Mouse (Mus musculus) ES-E14 (cell line): ENCODE results near the gene Elane. TPM values are rescaled to one million over a fixed set of nuclear protein-coding genes. Genes with fewer than 3 reads are reported as not detected.
A peak's percentile ranks its signal among the peaks of the same experiment; 100 is the strongest.

ENCODE experiments used
- DNase-seq: peaks from one replicate; pipeline ENCODE4 v3.0.0-alpha.2; 2013; ENCODE audit warnings: low read depth, low spot score
- H3K27ac ChIP-seq: 2 replicates; pipeline ENCODE4 v1.5.1; 2012; ENCODE audit warnings: low read depth, mild to moderate bottlenecking, low read length, moderate library complexity, mixed read lengths; ENCODE audit not compliant: poor library complexity, insufficient read depth, severe bottlenecking
- H3K36me3 ChIP-seq: 2 replicates; pipeline ENCODE4 v1.6.1; 2012; ENCODE audit warnings: mild to moderate bottlenecking, low read length, moderate library complexity, mixed read lengths; ENCODE audit not compliant: control insufficient read depth, poor library complexity, insufficient read depth, severe bottlenecking
- H3K4me1 ChIP-seq, 2 experiments: fragments of 150-350 bp in 1 of 2; sonication (generic) in 1 of 2; 2 replicates each; pipeline ENCODE4 v1.6.1; 2012; ENCODE audit warnings: low read length in 2 of 2, mild to moderate bottlenecking in 1 of 2, mixed read lengths in 1 of 2; ENCODE audit not compliant: control insufficient read depth in 2 of 2, insufficient read depth in 2 of 2, poor library complexity in 1 of 2
- H3K4me3 ChIP-seq, 2 experiments: fragments of 150-350 bp in 1 of 2; sonication (generic) in 1 of 2; 2 replicates each; pipeline ENCODE4 v1.5.1; 2012; ENCODE audit warnings: low read length in 2 of 2, low read depth in 1 of 2, mild to moderate bottlenecking in 1 of 2, mixed read lengths in 1 of 2; ENCODE audit not compliant: insufficient read depth in 1 of 2, poor library complexity in 1 of 2, severe bottlenecking in 1 of 2
- H3K9ac ChIP-seq: 2 replicates; pipeline ENCODE4 v1.6.1; 2012; ENCODE audit warnings: low read depth, mild to moderate bottlenecking, low read length, mixed read lengths; ENCODE audit not compliant: poor library complexity, insufficient read depth, severe bottlenecking
- H3K9me3 ChIP-seq: fragments of 150-350 bp; sonication (generic); 2 replicates; pipeline ENCODE4 v1.6.1; 2012; ENCODE audit warnings: low read depth, mild to moderate bottlenecking, low read length; ENCODE audit not compliant: control insufficient read depth, insufficient read depth
- CHD2 ChIP-seq: IDR thresholded peaks from 2 replicates; pipeline ENCODE4 v1.6.1; 2014; ENCODE audit warnings: mild to moderate bottlenecking, low read depth, low read length, inconsistent platforms
- HCFC1 ChIP-seq: IDR thresholded peaks from 2 replicates; pipeline ENCODE4 v1.6.1; 2012; ENCODE audit warnings: low read length, inconsistent platforms, borderline replicate concordance; ENCODE audit not compliant: insufficient read depth
- MAFK ChIP-seq: IDR thresholded peaks from 2 replicates; pipeline ENCODE4 v1.6.1; 2014; ENCODE audit warnings: mild to moderate bottlenecking, low read depth, low read length, inconsistent platforms; ENCODE audit not compliant: insufficient read depth
- ZC3H11A ChIP-seq: IDR thresholded peaks from 2 replicates; pipeline ENCODE4 v1.6.1; 2012; ENCODE audit warnings: low read depth, mild to moderate bottlenecking, inconsistent platforms, low read length, borderline replicate concordance
- ZNF384 ChIP-seq: IDR thresholded peaks from 2 replicates; pipeline ENCODE4 v1.6.1; 2012; ENCODE audit warnings: low read depth, low read length, inconsistent platforms
- in situ Hi-C, 2 experiments: fragments of 600-800 bp; cut with MboI; formaldehyde crosslinking; loops; one replicate each; pipeline ENCODE4 v1.15.1; 2025; ENCODE audit warnings: low sequenced_read_pairs in 2 of 2, inconsistent platforms in 1 of 2; ENCODE audit not compliant: unreplicated experiment in 2 of 2
- total RNA-seq: library from RNA; depleted of rRNA; stranded (reverse); fragments of 300-350 nt; gene quantifications from 2 replicates; pipeline ENCODE4 v1.2.3, GENCODE M21; 2012

The Elane gene
- total RNA-seq, 1 experiment, result not detected

- H3K4me1 ChIP-seq, result no peaks in the 10 kb centered on the region
- no peak for DNase-seq
- H3K4me3 ChIP-seq, result peak overlapping the region; percentile 66 to 73
- H3K27ac ChIP-seq, result no peak overlapping the region
- no peak overlapping the region for H3K9ac ChIP-seq
- in situ Hi-C loops, result no loop called here
- H3K36me3 ChIP-seq, result no peaks in the 10 kb centered on the region
- no peak for TF ChIP-seq MAFK
- no peak for TF ChIP-seq CHD2
- TF ChIP-seq ZC3H11A, result no peak
- no peak for TF ChIP-seq ZNF384
- no peak for TF ChIP-seq HCFC1
- H3K9me3 ChIP-seq, result no peaks in the 10 kb centered on the region
These were observed 12.2 kb upstream of the Elane start for GRCm38 (mm10) chr10:79873715-79874289.

DNA sequence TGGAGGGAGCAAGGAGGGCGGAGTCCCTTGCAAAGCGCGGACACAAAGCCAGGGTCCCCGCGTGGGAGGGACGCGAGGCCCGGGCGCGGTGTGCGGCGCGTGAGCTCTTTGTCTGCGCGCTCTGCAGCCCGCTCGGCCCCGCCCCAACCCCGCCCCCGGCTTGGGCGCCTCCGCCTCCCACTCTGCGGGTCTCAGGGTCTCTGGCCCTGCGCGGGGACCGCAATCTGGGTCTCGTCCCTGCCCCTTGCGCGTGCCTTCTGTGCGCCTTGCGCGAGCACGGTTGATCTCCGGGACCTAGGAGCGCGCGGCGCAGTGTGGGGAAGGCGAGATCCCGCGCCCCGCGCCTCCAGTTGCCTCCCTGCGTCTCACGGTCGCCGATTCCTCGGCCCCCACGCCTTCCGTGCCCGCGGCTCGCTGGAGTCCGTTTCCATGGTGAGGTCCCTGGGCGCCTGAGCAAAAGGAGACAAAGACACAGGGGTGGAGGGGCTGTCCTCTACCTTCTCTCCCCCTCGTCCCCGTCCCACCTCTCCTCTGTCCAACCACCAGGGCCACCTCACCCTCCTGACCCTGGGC lies 11.7 kb upstream of the Elane start, which contains the start of the genes Prtn3 and Plppr3:
Prtn3 (plus strand) TSS at position 187 of the 573 bp plus-strand sequence.
Plppr3 (minus strand) TSS at position 345 of the 573 bp plus-strand sequence.
- Histone ChIP-seq H3K9me3 (no peaks in the 10 kb centered on the region), H3K27ac (no peak within 1 kb of the TSS), H3K9ac (peak within 1 kb of the TSS; percentile 32), H3K4me1 (no peaks in the 10 kb centered on the region), H3K4me3 (peak within 1 kb of the TSS; percentile 66 to 73), H3K36me3 (no peaks in the 10 kb centered on the region)
- DNase-seq, result no peak
- in situ Hi-C loops, result no loop called here
- no peak for TF ChIP-seq MAFK
- TF ChIP-seq CHD2, result no peak
- TF ChIP-seq HCFC1, result no peak
- no peak for TF ChIP-seq ZC3H11A
- no peak for TF ChIP-seq ZNF384

DNA sequence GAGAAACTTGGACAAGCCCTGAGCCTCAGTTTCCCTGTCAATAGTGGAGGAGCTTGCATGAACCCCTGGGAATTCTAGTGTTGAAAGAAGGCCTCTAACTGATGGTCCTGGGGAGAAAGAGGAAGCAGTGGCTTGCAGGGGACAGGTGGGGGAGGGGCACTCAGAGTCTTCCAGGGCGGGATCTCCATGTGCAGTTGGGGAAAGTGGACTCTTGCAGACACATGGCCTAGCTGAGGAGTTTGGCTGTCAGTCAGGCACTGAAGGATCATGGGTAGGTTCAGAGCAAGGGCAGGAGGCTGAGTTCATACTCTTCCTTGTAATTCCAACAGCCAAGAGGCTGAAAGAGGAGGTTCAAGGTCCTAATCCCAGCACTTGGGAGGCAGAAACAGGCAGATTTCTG lies 8.9 kb upstream of the Elane start:
- H3K4me3 ChIP-seq, result no peak overlapping the region
- no peaks in the 10 kb centered on the region for H3K36me3 ChIP-seq
- TF ChIP-seq ZC3H11A (no peak), ZNF384 (no peak), CHD2 (no peak), HCFC1 (no peak), MAFK (no peak)
- in situ Hi-C loops, result no loop called here
- no peak overlapping the region for H3K27ac ChIP-seq
- H3K4me1 ChIP-seq, result peaks cover 0 to 15% of the 10 kb centered on the region in 2 experiments; a peak in 1 of 4 replicates
- no peak for DNase-seq
- H3K9ac ChIP-seq, result no peak overlapping the region
- no peaks in the 10 kb centered on the region for H3K9me3 ChIP-seq

DNA sequence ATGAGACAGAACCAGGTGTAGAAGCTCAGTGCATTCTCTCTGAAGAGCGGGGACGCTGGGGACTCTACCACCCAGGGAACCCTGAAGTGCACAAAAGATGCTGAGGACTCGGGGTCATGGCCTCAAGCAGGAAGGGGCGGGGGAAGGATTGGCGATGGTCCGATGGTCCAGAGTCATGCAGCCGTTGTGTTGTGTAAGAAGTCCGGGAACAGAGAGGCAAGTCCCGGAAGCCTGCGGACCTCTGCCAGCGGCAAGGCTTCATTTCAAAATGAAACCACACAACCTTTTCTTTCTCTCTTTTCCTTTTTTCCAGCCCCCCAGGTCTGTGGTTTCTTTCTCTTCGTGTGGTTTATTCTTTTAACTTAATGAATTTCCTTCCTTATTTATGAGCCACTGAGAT lies 8.3 kb upstream of the Elane start:
- Histone ChIP-seq H3K36me3 (no peaks in the 10 kb centered on the region), H3K9ac (no peak overlapping the region), H3K4me1 (peaks cover 0 to 19% of the 10 kb centered on the region in 2 experiments; a peak in 1 of 4 replicates), H3K27ac (no peak overlapping the region), H3K9me3 (no peaks in the 10 kb centered on the region), H3K4me3 (no peak overlapping the region)
- no peak for DNase-seq
- in situ Hi-C loops, result no loop called here
- no peak for TF ChIP-seq ZNF384
- no peak for TF ChIP-seq HCFC1
- TF ChIP-seq ZC3H11A, result no peak
- no peak for TF ChIP-seq CHD2
- no peak for TF ChIP-seq MAFK
